Mouse (Mus musculus) gastrocnemius, postnatal 14 days (tissue): ENCODE results near the gene Arhgef1. TPM values are rescaled to one million over a fixed set of nuclear protein-coding genes. Genes with fewer than 3 reads are reported as not detected.

ENCODE experiments used
- DNase-seq: peaks from one replicate; pipeline ENCODE4 v3.0.0; 2021; ENCODE audit warnings: mixed read lengths
- intact Hi-C: fragments of 180-260 bp; cut with DNase I; formaldehyde crosslinking; loops from one replicate; pipeline ENCODE4 v1.15.1; 2025; ENCODE audit warnings: low total_unique reads
- long read RNA-seq, 2 experiments: library from polyadenylated mRNA; stranded (forward); transcript quantifications; one replicate each; pipeline ENCODE4 v2.0.0; 2021
- total RNA-seq, 2 experiments: library from RNA; stranded (reverse); gene quantifications; 2 replicates each; pipeline ENCODE4 v1.2.3; 2021

Arhgef1 gene
- 10 to 100 TPM; 32.5 to 38.0 TPM for total RNA-seq
- long read RNA-seq, experiment 1, transcript Arhgef1-201 (29 exons, 3,212 nt): major isoform, 7 of 46 reads
- long read RNA-seq, experiment 1, transcript Arhgef1-204 (30 exons, 3,508 nt): minor isoform, 5 of 46 reads
- long read RNA-seq, experiment 1, partial matches to known transcripts: 12 of 46 reads
- long read RNA-seq, experiment 1, other reads (novel, unspliced or antisense): 20 of 46 reads
- long read RNA-seq, experiment 2, transcript Arhgef1-201 (29 exons, 3,212 nt): major isoform, 13 of 53 reads
- long read RNA-seq, experiment 2, partial matches to known transcripts: 6 of 53 reads
- long read RNA-seq, experiment 2, other reads (novel, unspliced or antisense): 28 of 53 reads

- intact Hi-C loops: no loop called here
- peak; percentile 72 for DNase-seq
Observed at GRCm38 (mm10) chr7:24902630-24903443, at the start of gene Arhgef1. Arhgef1 (plus strand) TSS chr7:24902912.

- DNase-seq: no peak
- intact Hi-C loops: no loop called here
Observed at GRCm38 (mm10) chr7:24853233-24853563, 49.5 kb upstream of the Arhgef1 start.

- no peak for DNase-seq
- intact Hi-C loops: no loop called here
Observed at GRCm38 (mm10) chr7:24853695-24854094, 49.0 kb upstream of the Arhgef1 start.

DNA sequence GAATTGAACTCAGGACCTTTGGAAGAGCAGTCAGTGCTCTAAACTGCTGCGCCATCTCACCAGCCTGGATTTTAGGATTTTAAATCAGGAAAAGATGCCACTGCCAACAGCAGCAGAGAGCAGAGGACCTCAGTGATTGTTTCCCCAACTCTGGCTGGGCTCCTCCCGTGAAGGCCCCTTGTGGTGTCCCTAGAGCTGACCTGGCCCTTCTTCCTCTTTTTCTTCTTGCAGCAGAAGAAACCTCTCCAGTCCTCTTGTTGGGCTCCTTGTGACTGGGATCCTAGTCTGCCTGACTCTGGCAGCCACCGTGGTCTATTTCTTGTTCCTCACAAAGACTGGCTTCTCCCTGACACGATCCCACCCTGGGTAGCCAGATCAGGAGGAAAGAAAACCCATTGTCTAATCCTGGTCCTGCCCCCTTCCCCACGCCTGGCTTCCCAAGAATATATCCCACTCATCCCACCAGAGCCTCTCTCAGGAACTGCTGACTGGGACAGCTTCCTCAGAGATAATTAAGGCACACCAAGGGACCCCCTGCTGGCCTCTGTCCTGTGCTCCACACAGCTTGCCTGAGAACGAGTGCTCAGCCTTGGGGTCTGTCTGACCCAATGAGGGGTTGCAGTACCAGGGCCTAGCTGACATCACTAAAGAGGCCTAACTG lies 46.1 kb upstream of the Arhgef1 start:
- intact Hi-C loops: no loop called here
- no peak for DNase-seq

DNA sequence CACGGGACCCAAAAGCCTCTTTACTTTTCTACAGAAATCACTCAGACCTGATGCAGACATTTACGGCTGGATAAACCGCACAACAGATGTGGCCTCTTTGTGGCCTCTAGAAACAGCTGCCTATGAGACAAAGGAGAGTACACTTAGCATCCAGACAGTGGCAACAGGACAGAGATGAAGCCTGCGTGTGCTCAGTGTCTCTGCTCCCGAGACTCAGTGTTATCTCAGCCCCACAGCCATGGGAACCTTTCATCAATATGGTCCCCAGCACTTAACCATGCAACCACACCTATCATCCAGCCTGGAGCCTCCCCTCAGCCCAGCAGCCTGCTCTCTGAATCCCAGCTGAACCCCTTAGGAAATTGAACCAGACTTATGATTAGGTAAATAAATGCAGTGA lies 43.5 kb upstream of the Arhgef1 start:
- intact Hi-C loops: no loop called here
- no peak for DNase-seq

- intact Hi-C loops: no loop called here
- no peak for DNase-seq
Observed at GRCm38 (mm10) chr7:24861913-24862312, 40.8 kb upstream of the Arhgef1 start, which contains the start of gene Gm9844. Gm9844 (plus strand) TSS chr7:24862213.

- DNase-seq: no peak
- intact Hi-C loops: no loop called here
Observed at GRCm38 (mm10) chr7:24862853-24863252, 39.9 kb upstream of the Arhgef1 start.

DNA sequence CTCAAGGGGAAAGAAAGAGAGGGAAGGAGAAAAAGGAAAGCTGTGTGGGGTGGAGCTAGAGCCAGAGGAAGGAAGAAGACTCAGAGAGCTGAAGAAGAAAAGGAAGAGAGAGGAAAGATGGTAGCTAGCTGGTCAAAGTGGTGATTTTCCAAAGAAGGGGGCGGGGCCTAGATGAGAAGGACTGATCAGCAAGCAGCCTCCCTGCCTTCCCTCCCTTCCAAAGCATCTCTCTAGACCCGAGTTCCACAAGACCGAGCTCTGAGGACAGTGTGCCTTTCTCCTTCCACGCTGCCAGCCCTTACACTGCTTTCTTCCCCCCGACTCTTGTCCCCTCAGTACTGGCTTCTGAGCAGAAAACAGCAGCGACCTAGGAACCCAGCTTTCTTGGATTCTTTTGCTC lies 38.6 kb upstream of the Arhgef1 start:
- no peak for DNase-seq
- intact Hi-C loops: no loop called here

DNA sequence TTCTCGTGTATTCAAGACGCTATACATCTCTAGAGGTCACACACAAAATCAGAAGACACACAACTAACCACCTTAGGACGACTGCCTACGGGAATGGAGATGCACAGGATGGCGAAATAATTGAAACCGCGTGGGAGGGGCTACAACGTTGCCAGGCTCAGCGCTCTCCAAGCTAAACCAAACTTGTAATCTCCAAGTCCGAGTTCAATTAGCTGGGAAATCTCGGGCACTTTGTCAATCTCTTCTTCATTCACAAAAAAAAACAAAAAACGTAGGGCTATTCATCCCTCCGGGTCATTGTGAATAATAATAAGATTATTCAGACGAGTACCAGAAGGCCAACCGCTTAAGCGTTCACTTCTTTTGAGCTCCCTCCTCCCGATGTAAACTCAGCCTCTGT lies 33.6 kb upstream of the Arhgef1 start:
- no peak for DNase-seq
- intact Hi-C loops: no loop called here

GRCm38 (mm10) chr7:24869532-24870165 lies 33.1 kb upstream of the Arhgef1 start, which contains the start of the genes Lypd4 and Dmrtc2:
Lypd4 (minus strand) TSS chr7:24869941.
Dmrtc2 (plus strand) TSS chr7:24870057.
- intact Hi-C loops: no loop called here
- DNase-seq: no peak

DNA sequence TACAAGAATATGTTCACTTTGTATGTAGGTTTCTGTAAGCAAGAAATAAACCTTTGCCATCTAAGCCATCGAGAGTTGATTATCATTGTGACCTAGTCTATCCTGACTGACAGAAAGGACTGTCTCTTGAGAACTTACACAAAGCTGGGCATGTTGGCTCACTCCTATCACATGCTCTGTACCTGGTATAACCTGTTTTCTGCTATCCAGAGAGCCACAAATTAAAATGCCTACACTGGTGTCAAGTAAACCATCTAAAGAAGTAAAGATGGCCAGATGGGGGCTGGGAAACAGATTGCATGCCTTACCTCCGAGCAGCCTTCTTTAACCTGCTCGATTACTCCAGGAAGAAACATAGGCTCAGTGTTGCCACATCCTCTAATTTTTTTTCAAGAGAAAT lies 25.1 kb upstream of the Arhgef1 start:
- intact Hi-C loops: no loop called here
- DNase-seq: no peak

DNA sequence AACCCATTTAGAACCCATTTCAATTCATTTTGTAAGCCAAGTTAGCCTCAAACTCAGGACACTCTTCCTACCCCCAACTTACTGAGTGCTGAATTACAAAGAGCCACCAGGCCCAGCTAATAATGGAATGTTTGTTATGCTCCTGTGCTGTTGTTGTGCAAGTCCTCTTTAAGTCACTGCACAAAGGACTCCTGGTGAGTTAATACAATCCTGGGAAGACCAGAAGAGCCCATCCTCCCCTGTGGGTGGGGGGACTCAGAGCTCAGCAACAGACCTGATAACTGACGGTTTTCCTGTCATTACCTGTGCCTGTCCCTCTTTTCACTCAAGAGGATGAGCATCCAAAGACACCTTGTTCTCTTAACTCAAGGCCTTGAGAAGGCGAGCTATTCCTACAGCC lies 23.1 kb upstream of the Arhgef1 start:
- intact Hi-C loops: no loop called here
- no peak for DNase-seq

GRCm38 (mm10) chr7:24882416-24883199 lies 20.1 kb upstream of the Arhgef1 start:
- intact Hi-C loops: no loop called here
- no peak for DNase-seq

DNA sequence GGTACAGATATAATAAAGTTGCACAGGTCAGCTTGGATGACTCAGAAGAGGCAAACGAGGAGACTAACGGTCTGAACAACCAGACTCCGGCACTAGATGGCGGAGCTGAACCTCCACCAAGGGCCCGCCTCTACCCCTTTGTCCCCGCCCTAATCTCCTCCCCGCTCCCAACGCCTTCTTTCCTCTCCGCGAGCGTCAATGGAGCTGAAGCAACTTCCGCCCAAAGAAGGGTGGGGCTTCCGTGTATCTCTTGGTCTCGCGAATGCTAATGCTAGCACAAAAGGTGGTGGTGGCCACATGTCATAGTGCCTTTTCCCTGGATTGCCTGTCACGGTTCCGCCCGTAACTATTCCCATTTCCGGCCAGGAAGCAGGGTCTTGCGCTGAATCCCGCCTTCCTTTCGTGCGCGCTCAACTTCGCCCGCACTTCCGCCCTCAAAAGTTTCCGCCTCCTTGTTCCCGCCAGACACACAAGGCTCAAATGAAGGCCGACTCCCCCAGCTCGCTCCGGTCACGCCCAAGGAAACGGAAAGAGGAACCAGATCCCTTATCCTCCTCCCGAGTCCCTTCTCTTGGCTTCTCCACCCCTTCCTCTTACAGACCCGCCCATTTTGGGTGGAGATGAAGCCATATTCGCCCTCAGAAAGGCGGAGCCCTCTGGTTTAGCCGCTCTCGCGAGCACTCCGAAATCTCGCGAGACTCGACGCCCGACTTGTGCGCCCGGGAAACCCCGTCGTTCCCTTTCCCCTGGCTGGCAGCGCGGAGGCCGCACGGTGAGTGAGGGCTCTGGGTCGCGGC lies 18.6 kb upstream of the Arhgef1 start, which contains the start of gene Rps19:
TSS of gene Rps19 (plus strand) at position 476 of the 797 bp plus-strand sequence.
- peak; percentile 99 for DNase-seq
- intact Hi-C loops: no loop called here

- no peak for DNase-seq
- intact Hi-C loops: no loop called here
Observed at GRCm38 (mm10) chr7:24884693-24885291, 17.9 kb upstream of the Arhgef1 start.

DNA sequence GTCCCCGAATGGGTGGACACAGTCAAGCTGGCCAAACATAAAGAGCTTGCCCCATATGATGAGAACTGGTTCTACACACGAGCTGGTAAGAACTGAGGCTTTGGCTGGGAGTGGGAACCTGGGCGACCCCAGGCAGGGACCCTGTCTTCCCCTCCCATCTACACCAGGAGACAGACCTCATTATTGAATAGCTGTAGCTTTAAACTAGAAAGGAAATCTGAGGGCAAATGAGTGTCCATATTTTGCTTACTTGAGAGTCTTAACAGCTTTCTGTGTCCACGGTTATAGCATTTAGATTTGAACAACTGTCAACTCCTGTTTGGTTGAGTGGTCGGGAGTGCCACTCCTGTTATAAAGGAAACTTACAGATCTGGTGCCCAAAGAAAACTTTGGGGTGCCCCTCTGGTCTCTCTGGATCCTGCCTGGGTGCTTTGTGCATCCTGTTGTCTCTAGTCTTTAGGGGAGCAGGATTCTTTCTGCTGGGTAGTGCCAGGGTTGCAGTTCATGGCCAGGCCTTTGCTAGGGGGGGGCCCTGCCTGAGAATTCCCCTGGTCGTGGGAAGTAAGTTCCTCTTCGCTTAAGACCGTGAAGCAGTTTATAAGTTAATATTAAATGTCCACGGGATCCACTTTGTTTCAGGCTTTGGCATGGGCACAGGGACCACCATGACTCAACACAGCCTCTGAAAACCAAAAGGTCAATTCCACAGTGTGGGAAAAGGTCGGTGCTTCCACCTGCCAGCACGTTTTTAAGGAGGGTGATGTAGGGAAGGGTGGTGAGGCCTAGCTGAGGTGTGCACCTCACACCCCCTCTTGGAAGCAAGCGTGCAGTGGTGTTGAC lies 17.0 kb upstream of the Arhgef1 start:
- intact Hi-C loops: no loop called here
- no peak for DNase-seq

GRCm38 (mm10) chr7:24886308-24886633 lies 16.4 kb upstream of the Arhgef1 start:
- intact Hi-C loops: no loop called here
- no peak for DNase-seq
